Mouse (Mus musculus): ENCODE measurements around the gene Qrich2.
"Not testable (repeated sequence)": the region's sequence is repeated elsewhere in the genome, so short reads cannot be mapped to it uniquely, and the experiment has no call there.

Qrich2 gene

DNA sequence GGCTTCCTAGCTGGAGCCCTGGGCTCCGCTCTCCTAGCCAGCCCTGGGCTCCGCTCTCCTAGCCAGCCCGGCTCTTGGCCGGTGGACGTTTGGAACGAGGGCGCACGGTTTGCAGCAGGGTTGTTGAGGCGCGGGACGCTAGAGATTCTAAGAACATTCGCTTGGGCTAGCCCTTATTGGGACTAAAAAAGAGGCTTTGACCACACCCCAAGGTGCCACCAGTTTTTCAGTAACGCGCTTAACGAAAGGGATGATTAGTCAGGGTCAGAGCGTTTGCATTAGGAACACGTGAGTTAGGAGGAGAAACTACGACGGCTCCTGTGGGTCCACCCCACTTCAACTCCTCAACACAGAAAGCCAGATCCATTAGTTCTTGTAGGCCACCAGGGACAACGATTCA is at the start of gene Qrich2:
Gene Qrich2 (minus strand): TSS at position 101 of the 400 bp plus-strand sequence.
- DNase-seq: no peak

DNA sequence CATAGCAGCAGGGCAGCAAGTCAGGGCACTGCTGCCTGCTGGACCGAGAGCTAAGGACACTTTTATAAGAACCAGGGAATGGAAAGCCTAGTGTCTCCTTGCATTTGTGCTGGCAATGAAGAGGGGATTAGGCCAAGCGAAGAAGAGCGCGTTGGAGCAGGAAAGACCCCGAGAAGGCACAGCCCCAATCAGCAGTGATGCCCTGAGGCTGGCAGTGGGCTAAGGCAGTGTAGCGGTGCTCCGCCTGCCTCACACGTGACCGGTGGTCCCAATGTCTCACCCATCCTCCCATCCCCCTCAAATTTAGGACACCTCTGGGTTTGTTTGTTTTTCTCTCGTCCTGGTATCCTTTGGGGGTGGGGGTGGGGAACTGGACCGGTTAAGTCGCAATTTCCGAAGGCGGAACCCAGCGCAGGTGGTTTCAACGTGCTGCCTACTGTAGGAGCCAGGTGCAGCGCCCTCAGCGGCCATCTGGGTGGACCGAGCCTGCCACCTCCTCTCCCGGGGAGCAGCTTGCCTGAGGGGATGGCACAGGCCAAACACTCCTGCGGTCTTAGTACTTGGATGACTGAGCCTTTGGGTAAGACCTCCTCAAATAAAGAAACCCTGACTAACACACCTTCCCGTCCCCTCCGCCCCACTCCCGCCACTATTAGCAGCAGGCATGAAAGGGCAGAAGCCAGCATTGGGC is 49.4 kb upstream of the Qrich2 start:
- DNase-seq: peak; percentile 54

DNA sequence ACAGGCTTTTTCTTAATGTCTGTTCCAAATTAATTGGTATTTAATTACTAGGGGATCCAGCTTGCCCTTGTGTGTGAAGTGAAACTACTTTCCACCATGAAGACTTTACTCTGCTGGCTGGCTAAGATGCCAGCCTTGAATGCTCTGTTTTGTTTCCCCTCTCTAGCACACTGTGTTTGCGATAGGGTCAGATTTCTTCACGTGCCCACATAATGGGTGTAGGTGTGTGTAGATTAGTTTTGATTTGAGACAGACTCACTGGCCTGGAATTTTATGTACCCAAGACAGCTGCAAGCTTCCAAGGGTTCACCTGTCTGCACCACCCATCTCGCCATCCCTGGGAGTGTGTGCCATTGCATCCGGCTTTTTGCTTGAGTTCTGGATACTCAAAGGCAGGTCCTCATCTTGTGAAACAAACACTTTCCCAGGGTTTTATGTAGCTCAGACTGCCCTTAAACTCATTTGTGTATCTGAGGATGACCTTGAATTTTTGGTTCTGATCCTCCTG is 47.5 kb upstream of the Qrich2 start:
- no peak for DNase-seq

DNA sequence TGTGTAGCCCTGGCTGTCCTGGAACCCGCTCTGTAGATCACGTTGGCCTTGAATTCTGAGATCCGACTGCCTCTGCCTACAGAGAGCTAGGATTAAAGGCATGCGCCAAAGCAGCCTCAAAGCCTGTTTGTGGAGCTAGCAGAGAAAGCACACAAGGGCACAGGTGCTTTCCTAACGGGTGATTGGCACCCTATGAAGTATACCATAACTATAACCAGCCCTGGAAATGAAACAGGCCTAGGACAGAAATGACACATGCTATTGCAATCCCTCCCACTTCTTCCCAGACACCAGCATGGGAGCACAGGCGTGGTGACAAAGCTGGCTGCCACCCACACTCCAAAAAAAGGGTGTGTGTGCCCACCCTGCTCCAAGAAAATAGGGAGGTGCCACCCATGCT is 46.9 kb upstream of the Qrich2 start:
- DNase-seq: no peak

DNA sequence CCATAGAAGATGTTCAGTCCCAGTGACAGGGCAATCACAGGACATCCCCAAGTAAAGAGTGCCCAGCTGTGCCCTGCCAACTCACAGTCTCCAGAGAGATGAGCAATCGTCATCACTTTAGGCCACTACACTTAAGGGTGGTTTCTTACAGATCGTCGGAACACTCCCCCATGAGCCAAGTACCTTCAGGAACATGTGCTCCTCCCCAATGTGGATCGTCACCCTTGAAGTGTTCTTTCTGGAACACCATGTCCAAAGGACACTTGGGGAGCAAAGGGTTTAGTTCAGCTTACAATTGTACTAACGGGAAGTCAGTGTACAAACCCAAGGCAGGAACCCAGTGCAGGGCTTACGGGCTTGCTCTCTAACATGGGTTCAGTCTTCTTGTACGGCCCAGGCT is 46.1 kb upstream of the Qrich2 start:
- no peak for DNase-seq

DNA sequence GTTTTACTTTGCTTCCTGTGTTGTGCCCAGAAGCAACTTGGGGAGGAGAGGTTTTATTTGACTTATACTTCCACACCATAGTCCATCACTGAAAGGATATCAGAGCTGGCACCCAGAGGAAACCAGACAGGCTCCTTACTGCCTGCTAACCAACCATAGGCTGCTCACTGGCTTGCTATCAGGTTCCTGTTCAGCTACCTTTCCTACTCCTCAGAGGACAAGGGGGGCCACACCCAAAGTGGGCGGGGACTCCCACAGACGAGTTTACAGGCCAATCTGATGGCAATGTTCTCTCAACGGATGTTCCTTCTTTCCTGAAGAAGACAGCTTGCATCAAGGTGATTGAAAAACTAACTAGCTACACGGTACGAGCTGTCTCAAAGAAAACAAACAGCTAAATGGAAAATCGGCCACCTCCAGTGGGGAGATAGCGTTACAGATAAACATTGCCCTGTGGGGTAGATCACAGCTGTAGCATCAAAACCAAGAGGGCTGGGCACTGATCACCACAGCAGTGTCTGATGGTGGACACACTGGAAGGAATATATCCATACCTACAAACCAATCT is 45.3 kb upstream of the Qrich2 start:
- no peak for DNase-seq

DNA sequence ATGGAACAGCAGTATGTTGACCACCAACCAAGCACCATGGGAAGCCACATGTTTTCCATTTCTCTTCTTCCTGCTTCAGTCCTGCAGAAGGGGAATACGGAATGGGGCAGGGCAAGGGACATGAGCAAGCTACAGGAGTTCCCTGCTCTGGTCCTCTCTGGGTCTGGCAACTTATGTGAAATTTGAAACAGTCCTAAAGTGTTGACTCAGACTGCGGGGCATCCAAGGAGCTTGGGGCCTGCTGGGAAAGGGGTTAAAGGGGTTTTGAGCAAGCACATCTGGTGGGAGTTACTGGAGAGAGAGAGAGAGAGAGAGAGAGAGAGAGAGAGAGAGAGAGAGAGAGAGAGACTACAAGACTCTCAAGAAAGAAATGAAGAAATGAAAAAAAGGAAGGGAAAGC is 42.6 kb upstream of the Qrich2 start:
- DNase-seq: no peak

DNA sequence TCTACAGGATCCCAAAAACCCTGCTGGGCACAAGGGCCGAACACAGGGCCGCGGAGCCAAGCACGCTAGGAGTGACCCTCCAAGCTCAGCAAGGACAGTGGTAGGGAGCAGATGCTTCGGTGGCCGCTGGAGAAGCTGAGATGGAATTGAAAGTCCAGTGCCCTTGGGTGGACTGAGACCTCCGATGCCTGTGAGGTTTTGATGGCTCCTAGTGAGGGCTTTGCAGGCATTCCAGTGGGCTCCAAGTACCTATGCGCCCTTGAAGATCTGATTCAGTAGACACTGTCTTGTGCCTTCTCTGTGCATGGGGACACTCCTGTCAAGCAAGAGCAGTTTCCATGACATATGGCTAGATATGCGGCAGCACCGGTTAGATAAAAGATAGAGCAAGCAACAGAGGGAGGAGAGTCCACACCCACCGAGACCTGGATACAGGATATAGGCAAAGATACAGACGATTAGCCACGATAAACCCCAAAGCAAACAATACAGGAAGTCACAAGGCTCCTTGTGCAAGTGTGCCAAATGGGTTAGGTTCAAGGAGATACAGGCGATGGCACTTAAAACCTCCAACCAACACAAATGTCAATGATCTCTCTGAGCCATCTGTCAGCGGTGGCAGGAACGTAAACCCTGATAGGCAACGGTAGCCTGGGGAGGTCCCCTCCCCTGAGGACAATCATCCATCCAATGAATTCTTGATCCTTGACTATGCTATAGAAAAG is 40.3 kb upstream of the Qrich2 start:
- no peak for DNase-seq

DNA sequence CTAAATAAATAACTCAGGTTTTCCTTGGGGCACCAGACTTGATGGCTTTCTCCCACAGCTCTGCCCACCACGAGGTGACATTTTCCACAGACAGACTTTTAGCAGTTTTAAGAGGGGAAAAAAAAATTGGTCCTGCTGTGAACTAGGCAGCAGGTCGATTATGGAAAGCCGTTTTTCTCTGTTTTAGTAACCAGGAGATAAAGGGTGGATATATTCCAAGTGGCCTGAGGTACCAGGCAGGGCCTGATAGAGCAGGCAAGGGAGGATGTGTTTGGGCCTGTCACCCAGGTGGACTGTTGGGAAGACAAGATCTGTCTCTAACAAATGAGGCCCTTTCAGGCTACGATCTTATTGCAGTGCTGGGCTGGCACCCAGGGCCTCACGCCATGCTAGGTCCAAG is 39.5 kb upstream of the Qrich2 start:
- no peak for DNase-seq

DNA sequence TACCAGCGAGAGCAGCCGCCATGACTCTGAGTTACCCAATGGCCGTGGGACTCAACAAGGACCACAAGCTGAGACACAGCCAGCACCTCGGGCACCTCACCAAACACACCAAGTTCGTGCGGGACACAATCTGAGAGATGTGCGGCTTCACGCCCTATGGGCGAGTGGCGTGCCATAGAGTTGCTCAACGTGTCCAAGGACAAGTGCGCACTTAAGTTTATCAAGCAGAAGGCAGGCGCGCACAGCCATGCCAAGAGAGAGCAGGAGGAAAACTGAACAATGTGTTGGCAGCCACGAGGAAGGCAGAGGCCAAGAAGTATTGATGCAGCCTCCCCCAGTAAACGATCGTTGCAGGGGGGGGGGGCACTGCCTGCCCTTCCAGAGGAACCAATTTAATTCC is 38.5 kb upstream of the Qrich2 start:
- no peak for DNase-seq

DNA sequence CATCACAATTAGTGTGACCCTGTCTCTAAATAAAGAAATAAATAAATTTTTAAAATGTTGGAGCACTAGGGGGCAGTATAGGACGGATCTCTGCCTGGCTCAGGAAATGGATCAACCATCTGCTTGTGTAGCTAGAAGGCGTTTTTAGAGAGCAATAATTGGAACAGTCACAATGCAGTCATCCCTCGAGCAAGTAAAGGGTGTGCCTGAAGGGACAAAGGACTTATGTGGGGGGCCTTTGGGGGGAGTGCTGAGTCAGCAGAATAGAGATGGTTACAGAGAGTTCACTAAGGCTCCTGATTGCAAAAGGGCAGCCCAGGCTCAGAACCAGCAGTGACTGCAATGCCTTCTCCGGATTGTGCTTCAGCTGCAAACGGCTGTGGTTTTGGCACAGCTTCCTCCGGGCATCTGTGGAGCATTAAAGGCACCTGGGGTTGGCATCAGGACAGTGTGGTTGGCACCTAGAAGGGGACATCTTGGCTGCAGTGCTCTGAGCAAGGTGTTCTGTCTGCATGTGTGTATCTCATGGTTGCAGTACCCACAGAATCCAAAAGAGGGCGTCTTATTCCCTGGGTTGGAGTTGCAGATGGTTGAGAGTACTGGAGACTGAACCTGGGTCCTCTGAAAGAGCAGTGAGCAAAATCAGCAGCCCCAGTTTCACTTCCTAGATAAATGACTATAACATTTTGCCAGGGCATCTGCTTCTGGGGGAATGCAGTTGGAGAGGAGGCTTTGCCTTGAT is 35.1 kb upstream of the Qrich2 start:
- peak; percentile 55 for DNase-seq

DNA sequence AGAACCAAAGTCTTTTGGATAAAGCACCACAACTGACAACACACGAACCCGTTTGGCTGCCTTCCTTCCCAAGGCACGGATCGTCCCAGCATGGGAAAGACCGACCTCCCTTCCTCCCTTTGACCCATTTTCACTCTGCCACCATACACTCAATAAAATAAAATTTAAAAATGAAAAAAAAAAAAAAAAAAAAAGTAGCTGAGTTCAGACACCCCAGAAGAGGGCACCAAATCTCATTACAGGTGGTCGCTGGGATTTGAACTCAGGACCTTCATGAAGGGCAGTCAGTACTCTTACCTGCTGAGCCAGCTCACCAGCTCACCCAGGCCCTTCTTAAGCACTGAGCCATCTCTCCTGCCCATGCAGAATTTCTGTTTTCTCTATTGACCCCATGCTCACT is 33.0 kb upstream of the Qrich2 start:
- no peak for DNase-seq

DNA sequence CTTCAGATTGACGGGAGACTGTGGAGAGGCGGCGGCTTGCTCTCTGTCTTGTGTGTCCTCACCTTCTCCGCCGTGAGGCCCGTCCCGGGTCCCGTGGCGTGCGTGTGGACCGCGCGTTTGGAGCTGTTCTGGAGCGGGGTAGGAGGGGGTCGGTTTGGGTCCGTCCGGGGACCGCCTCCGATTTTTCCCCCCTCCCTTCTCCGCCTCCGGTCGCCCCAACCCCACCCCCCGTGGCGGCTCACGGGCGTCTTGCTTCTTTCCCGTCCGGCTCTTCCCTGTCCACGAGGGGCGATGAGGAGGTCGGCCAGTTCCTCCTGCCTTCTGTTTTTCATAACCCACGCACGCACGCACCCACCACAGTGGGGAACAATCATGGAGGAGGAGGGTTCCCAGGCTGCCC is 32.6 kb upstream of the Qrich2 start:
- no peak for DNase-seq

DNA sequence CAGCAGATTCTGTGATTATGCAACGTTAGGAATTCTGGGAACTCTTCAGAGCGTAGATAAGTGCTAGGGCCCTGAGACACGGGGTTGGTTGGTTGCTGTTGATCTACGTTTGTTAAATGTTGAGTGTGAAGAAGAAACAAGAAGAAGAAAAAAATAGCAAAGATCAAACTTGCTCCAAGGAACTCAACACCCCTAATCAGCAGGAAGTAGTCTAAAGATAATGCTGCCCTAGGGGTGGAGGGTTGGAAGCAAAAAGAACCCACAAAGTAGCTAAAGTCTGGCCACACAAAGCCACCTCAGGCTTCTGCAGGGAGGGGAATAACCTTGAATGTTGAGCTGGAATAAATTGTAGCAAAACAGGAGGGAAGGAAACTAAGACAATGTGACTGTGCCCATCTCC is 31.3 kb upstream of the Qrich2 start:
- DNase-seq: no peak

DNA sequence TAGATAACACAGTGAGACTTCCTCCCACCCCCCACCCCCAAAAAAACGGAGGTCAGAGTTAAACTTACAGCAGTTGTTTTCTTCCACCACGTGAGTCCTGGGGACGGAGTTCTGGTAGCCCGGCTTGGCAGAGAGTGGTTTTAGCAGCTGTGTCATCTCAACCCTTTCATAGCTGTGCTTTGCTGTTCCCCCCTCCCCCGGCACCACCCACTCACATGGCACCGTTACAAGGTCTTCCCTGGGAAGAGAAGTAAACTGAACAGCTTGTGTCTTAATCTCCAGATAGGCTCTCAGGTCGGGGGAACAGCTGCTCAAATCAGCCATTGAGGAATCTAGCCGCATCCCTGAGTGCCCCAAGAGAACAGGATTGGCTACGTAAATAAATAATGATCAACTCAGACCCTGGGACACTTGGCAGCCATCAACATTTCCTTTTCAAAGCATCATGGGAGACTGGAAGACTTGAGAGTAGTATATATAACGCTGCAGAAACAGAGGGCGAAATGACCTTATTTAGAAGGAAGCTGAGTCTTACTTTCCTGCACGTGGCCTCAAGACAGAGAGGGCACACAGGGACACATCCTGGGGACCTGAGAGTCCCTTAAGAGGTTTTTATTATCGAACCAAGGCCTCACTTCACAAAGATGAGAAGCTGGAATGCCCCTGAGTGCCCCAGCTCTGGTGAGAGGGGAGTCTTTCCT is 28.6 kb upstream of the Qrich2 start:
- no peak for DNase-seq

DNA sequence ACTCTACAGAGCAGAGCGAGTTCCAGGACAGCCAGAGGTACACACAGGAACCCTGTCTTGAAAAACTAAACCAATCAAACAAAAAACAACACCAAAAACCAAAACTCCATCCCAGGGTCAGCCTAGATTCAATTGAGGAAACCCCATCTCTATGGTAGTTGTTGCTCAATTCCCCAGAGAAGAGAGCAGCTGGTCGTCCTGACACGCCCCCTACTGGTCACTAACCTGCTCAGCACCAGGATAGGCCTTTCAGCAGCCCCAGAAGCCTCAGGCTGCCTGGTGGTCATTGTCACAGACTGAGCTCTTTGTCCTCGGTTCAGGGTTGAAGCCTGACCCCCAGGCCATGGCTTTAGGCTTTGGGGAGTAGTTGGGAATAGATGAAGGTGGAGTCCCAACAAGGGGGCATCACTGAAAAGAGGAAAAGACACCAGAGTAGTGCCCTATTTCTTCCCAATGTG is 27.8 kb upstream of the Qrich2 start, which contains the start of gene Prpsap1:
Gene Prpsap1 (minus strand): TSS at position 408 of the 458 bp plus-strand sequence.
- DNase-seq: no peak

DNA sequence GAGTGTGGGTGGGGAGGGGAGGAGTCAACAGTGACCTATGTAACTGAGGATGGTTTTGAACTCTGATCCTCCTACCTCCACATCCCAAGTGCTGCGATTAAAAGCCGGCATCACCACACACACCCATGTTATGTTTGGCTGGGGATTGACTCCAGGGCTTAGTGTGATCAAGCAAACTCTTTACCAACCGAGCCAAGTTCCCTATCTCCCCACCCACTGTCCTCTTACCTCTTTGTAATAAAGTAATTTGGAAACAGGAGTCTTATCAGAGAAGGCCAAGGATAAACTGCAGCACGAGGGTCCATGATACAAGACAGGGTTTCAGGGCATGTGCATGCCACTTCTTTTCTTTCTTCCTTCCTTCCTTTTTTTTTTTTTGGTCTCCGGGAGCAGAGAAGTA is 27.1 kb upstream of the Qrich2 start:
- DNase-seq: no peak

DNA sequence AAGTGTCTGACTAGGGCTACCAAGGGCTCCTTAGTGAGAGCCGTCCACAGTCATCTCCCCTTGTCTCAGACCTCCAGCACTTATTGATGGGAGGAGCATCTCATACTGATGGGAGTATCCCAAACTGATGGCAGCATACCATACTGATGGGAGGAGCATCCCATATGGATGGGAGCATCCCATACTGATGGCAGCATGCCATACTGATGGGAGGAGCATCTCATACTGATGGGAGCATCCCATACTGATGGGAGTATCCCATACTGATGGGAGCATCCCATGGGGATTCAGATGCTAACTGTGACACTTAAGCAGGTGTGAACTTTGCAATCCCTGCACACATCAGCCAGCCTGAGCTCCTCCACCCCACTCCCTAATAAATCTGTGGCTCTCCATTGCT is 26.5 kb upstream of the Qrich2 start:
- not testable (repeated sequence) for DNase-seq

DNA sequence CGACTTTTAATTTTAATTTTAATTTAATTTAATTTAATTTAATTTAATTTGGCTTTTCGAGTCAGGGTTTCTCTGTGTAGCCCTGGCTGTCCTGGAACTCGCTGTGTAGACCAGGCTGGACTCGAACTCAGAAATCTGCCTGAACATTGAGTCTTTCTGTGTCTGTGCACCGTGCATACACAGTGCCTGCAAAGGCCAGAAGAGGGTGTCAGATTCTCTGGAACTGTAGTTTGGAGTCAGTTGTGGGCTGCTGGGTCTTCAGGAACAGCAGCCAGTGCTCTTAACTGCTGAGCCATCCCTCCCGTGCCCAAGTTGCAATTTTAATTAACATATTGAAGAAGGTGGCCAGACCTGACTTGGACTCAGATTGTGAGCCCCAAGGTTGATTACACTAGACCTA is 25.3 kb upstream of the Qrich2 start:
- DNase-seq: no peak

DNA sequence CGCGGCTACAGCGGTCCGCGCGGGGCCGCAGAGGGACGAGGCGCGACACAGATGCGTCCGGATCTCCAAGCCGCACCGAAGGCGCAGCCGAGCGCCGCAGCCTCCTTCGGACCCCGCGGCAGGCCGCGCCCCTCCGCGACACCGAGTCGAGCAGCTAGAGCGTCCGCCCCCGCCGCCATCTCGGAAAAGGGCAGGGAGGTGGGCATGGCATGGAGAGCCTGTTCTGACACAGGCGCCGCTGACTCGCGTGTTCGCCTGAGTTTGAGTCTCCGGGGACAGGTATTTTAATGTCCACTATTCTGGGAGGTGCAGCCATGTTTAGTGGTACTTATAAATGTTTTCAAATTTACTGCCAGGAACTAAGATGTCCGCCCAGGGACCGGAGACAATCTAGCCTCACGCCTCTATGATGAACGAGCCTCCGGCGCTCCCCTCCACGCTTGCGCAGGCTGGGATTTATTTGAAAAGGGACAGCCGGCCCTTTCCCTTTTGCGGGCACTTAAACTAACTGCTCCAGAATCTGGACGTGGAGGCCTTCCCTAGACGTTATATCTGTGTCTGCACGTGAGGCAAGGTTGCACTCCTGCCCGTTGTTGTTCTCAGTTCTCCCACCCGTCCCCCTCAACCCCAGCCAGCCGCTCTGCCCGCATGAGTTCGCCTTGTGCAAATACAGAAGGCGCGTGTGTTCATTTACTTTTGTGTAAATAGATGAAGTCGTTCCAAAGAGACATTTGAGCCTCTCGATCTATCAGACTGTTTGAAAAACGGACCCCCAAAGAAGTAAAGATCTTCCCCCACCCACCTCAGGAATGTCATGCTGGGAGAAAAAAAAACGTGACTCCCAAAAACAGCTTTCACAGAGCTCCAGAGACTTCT is 24.4 kb upstream of the Qrich2 start:
- DNase-seq: peak; percentile 85

DNA sequence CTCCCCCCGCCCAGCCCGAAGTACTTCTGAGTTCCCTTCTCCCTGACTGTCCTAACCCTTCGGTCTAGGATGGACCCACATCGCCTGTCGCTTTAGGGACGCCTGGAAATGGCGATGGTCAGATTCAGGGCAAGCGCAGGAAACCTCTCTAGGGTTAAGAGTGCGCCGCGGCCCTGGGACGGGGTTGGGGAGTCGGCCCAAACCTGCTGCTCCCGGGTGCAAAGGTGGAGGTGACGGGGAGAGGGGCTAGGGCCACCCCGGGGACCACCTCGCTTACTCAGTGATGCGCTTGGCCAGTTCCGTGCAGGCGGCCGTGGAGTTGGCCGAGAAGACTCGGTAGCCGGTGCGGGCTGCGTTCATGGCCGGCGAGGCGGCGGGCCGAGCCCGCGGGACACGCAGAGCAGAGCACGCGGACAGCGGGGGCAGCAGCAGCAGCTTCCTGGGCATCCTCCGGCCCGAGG is 23.8 kb upstream of the Qrich2 start:
- DNase-seq: no peak
